Mouse (Mus musculus) forebrain, embryonic 14.5 days (tissue): ENCODE data around the gene Hlf. TPM values are rescaled to one million over a fixed set of nuclear protein-coding genes. Genes with fewer than 3 reads are reported as not detected.

Source experiments
- ATAC-seq: fragments of 200-750 bp; cut with Nextera tagmentation; 2 replicates; pipeline ENCODE4 v1.8.0; 2017; ENCODE audit warnings: mild to moderate bottlenecking, moderate library complexity
- DNase-seq: peaks from one replicate; pipeline ENCODE4 v3.0.0-alpha.2; 2015; ENCODE audit warnings: low spot score
- H3K27ac ChIP-seq: fragments of 300-500 bp; sonication (generic); 2 replicates; pipeline ENCODE4 v1.5.1; 2014; ENCODE audit warnings: low read depth, mild to moderate bottlenecking, control low read depth, low read length, moderate library complexity
- H3K27me3 ChIP-seq: fragments of 300-500 bp; sonication (generic); replicated peaks from 2 replicates; pipeline ENCODE4 v1.6.1; 2014; ENCODE audit warnings: low read length, control low read depth, mixed read lengths; ENCODE audit not compliant: control insufficient read depth, insufficient read depth
- H3K36me3 ChIP-seq: fragments of 300-500 bp; sonication (generic); 2 replicates; pipeline ENCODE4 v1.6.1; 2014; ENCODE audit warnings: low read length, control low read depth; ENCODE audit not compliant: control insufficient read depth, insufficient read depth
- H3K4me1 ChIP-seq: fragments of 300-500 bp; sonication (generic); 2 replicates; pipeline ENCODE4 v1.6.1; 2014; ENCODE audit warnings: antibody characterized with exemption, low read length, control low read depth; ENCODE audit not compliant: control insufficient read depth, insufficient read depth
- H3K4me2 ChIP-seq: fragments of 300-500 bp; sonication (generic); 2 replicates; pipeline ENCODE4 v1.6.1; 2014; ENCODE audit warnings: mild to moderate bottlenecking, control low read depth, low read length
- H3K4me3 ChIP-seq: fragments of 300-500 bp; sonication (generic); 2 replicates; pipeline ENCODE4 v1.5.1; 2014; ENCODE audit warnings: low read depth, low read length, control low read depth
- H3K9ac ChIP-seq: fragments of 300-500 bp; sonication (generic); 2 replicates; pipeline ENCODE4 v1.6.1; 2014; ENCODE audit warnings: mild to moderate bottlenecking, low read length, control low read depth, moderate library complexity
- H3K9me3 ChIP-seq: fragments of 300-500 bp; sonication (generic); replicated peaks from 2 replicates; pipeline ENCODE4 v1.6.1; 2016; ENCODE audit warnings: low read length, control low read depth, mixed read lengths; ENCODE audit not compliant: control insufficient read depth
- WGBS: fragments of 180-500 bp; shearing (Covaris S2); extraction: QIAGEN DNeasy Blood & Tissue Kit; methylation state at CpG from one replicate; pipeline ENCODE4 v1.1.7; 2014; 5-methylcytosine and 5-hydroxymethylcytosine counted together
- polyA plus RNA-seq: library from polyadenylated mRNA; unstranded; fragments of >200 nt; fragmentation: Nextera tagmentation; extraction: Ambion mirVana; gene quantifications from 2 replicates; pipeline ENCODE4 v1.2.1, GENCODE M21; 2014

The Hlf gene
- polyA plus RNA-seq, 1 experiment from 2014 or later = 3.5 TPM

- DNase-seq = no peak
- H3K4me1 ChIP-seq = no peaks in the 10 kb centered on the region
- WGBS = 80% methylated on average over 4 of the region's 4 CpGs
Observed at GRCm38 (mm10) chr11:90332737-90333136, 58.0 kb downstream of the Hlf start.

GRCm38 (mm10) chr11:90330202-90330694 is 60.4 kb downstream of the Hlf start:
- Histone ChIP-seq H3K9ac (no peak overlapping the region), H3K4me2 (no peak overlapping the region), H3K27me3 (no peaks in the 10 kb centered on the region), H3K27ac (no peak overlapping the region), H3K4me3 (no peak overlapping the region), H3K4me1 (no peaks in the 10 kb centered on the region), H3K36me3 (no peaks in the 10 kb centered on the region), H3K9me3 (no peaks in the 10 kb centered on the region)
- no peak for ATAC-seq
- no peak for DNase-seq
- WGBS = 86% methylated on average over 9 of the region's 9 CpGs

More at GRCm38 (mm10) chr11:90332737-90333136, 58.0 kb downstream of the Hlf start:
- no peak overlapping the region for H3K4me2 ChIP-seq
- no peak overlapping the region for H3K4me3 ChIP-seq
- H3K27me3 ChIP-seq = no peaks in the 10 kb centered on the region
- no peak for ATAC-seq
- no peak overlapping the region for H3K9ac ChIP-seq
- H3K9me3 ChIP-seq = no peaks in the 10 kb centered on the region
- no peaks in the 10 kb centered on the region for H3K36me3 ChIP-seq
- H3K27ac ChIP-seq = no peak overlapping the region

- H3K4me2 ChIP-seq = no peak overlapping the region
- no peaks in the 10 kb centered on the region for H3K9me3 ChIP-seq
- no peaks in the 10 kb centered on the region for H3K4me1 ChIP-seq
- no peak overlapping the region for H3K27ac ChIP-seq
- H3K4me3 ChIP-seq = no peak overlapping the region
- no peaks in the 10 kb centered on the region for H3K27me3 ChIP-seq
- ATAC-seq = no peak
- no peak for DNase-seq
- H3K9ac ChIP-seq = no peak overlapping the region
- WGBS = 63% methylated on average over 1 of the region's 1 CpGs
- H3K36me3 ChIP-seq = no peaks in the 10 kb centered on the region
Observed at GRCm38 (mm10) chr11:90326836-90327235, 63.9 kb downstream of the Hlf start.

GRCm38 (mm10) chr11:90326146-90326545 is 64.5 kb downstream of the Hlf start:
- H3K4me3 ChIP-seq = no peak overlapping the region
- H3K4me2 ChIP-seq = no peak overlapping the region
- 91% methylated on average over 5 of the region's 5 CpGs for WGBS
- H3K9me3 ChIP-seq = no peaks in the 10 kb centered on the region
- ATAC-seq = no peak
- no peak overlapping the region for H3K9ac ChIP-seq
- no peak for DNase-seq
- no peaks in the 10 kb centered on the region for H3K27me3 ChIP-seq
- H3K27ac ChIP-seq = no peak overlapping the region
- H3K4me1 ChIP-seq = no peaks in the 10 kb centered on the region
- H3K36me3 ChIP-seq = no peaks in the 10 kb centered on the region

DNA sequence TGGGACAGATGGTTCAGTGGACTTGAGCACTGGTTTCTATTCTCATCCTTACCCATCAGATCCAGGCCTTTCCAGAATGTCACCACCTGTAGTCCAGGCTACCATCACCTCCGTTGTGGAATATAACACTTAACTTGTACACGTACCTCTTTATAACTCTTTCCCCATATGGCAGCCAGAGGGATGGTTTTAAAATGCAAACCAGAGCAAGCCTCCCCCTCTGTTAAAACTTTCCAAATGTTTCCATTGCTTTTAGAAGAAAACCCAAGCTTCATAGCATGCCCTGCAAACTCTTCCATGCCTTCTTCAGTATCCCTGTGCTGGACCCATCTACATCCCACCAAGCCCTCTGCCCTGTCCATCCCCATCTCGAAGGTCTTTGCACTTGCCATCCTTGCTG is 66.1 kb downstream of the Hlf start:
- Histone ChIP-seq H3K9ac (no peak overlapping the region), H3K4me1 (no peaks in the 10 kb centered on the region), H3K4me2 (no peak overlapping the region), H3K9me3 (no peaks in the 10 kb centered on the region), H3K27me3 (no peaks in the 10 kb centered on the region), H3K4me3 (no peak overlapping the region), H3K27ac (no peak overlapping the region), H3K36me3 (no peaks in the 10 kb centered on the region)
- DNase-seq = no peak
- 87% methylated on average over 3 of the region's 3 CpGs for WGBS
- ATAC-seq = no peak

DNA sequence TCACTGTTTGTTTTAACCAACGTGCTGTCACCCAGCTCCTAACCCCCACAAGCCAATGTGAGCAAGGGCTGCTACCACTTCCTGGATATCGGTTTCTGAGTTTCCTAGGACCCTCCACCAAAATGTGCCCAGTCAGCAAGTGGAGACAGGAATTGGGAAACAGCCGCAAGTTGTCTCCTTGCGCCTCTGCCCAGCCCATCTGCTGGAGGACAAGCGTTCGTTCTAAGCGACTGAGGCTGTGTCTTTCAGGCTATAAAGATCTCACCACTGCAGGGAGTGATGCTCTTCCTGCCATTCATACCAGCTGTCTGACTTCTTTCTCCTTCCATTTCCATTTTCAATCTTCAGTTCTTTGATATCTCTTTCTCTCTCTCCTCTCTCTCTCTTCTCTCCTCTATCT is 69.8 kb downstream of the Hlf start:
- H3K4me2 ChIP-seq = no peak overlapping the region
- H3K27me3 ChIP-seq = no peaks in the 10 kb centered on the region
- H3K9me3 ChIP-seq = no peaks in the 10 kb centered on the region
- DNase-seq (no peak), ATAC-seq (no peak)
- H3K36me3 ChIP-seq = no peaks in the 10 kb centered on the region
- no peak overlapping the region for H3K4me3 ChIP-seq
- no peaks in the 10 kb centered on the region for H3K4me1 ChIP-seq
- no peak overlapping the region for H3K27ac ChIP-seq
- no peak overlapping the region for H3K9ac ChIP-seq
- 75% methylated on average over 7 of the region's 7 CpGs for WGBS

DNA sequence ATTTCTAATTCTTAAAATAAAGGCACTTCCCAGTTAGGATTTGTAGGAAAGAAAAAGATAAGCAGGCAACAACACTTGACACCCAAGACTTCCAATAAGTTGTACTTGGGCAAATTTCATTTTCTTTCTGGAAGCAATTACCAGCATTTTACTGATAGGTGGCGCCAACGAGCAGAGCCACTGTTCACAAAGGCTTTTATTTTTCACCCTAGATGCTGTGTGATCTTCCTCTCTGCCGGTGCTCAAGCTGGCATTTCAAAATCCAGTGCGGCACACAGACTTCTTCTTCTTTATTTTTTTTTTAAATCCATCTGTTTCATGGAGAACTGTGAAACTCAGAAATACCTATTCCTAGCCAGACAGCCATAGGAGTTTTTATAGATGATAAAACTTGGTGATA is 73.2 kb downstream of the Hlf start:
- H3K9ac ChIP-seq = no peak overlapping the region
- H3K27ac ChIP-seq = no peak overlapping the region
- no peaks in the 10 kb centered on the region for H3K4me1 ChIP-seq
- 20% methylated on average over 4 of the region's 4 CpGs for WGBS
- no peaks in the 10 kb centered on the region for H3K27me3 ChIP-seq
- H3K4me2 ChIP-seq = no peak overlapping the region
- H3K4me3 ChIP-seq = no peak overlapping the region
- ATAC-seq (no peak; the same call in 1 of the 2 replicates), DNase-seq (peak; percentile 77)
- no peaks in the 10 kb centered on the region for H3K36me3 ChIP-seq
- no peaks in the 10 kb centered on the region for H3K9me3 ChIP-seq

DNA sequence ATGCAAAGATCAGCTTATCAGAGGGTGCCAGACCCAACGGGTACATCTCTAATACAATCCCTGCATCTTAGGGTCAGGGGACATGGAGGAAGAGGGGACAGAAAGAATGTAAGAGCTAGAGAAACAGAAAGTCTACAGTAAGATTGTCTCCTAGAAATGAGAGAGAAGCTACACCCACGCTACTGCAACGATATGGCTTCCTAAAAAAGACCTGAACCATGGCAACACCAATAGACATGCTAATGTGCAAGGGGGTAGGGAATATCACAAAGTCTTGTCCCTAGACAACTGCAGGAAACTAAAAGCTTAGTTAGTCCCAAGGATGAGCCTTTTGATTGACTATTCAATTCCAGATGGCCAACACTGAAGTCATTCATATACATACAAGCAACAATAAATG is 76.1 kb downstream of the Hlf start:
- ATAC-seq (no peak), DNase-seq (no peak)
- no peaks in the 10 kb centered on the region for H3K36me3 ChIP-seq
- H3K4me3 ChIP-seq = no peak overlapping the region
- no peak overlapping the region for H3K27ac ChIP-seq
- 92% methylated on average over 3 of the region's 3 CpGs for WGBS
- H3K9ac ChIP-seq = no peak overlapping the region
- no peaks in the 10 kb centered on the region for H3K9me3 ChIP-seq
- no peaks in the 10 kb centered on the region for H3K4me1 ChIP-seq
- no peak overlapping the region for H3K4me2 ChIP-seq
- no peaks in the 10 kb centered on the region for H3K27me3 ChIP-seq

DNA sequence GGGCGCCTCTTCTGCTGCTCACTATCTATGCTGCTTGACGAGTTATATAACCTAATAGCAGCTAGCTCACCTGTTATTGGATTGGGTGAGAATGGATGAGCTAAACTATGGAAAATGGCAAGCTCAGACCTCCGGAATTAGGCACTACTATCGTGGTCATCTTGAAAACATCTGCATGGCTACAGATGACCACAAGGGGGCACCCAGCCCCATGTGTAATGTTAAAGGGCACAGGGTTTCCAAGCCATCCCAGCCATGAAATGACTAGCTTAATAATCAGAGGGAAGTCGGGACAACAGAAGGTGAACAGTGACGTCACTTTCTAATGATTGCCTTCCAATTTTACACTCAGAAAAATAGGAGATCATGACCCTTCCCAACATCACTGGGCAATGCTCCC is 83.7 kb downstream of the Hlf start:
- no peak overlapping the region for H3K9ac ChIP-seq
- H3K27ac ChIP-seq = no peak overlapping the region
- 58% methylated on average over 6 of the region's 6 CpGs for WGBS
- H3K36me3 ChIP-seq = no peaks in the 10 kb centered on the region
- H3K4me2 ChIP-seq = no peak overlapping the region
- H3K4me3 ChIP-seq = no peak overlapping the region
- H3K4me1 ChIP-seq = no peaks in the 10 kb centered on the region
- DNase-seq (peak; percentile 66), ATAC-seq (peak; percentile 40; the same call in 1 of the 2 replicates)
- no peaks in the 10 kb centered on the region for H3K27me3 ChIP-seq
- no peaks in the 10 kb centered on the region for H3K9me3 ChIP-seq
